Mouse (Mus musculus): ENCODE data around the gene Ntrk2. TPM values are rescaled to one million over a fixed set of nuclear protein-coding genes. Genes with fewer than 3 reads are reported as not detected.

Ntrk2 gene
- polyA plus RNA-seq, 1 experiment = 6.1 TPM

DNA sequence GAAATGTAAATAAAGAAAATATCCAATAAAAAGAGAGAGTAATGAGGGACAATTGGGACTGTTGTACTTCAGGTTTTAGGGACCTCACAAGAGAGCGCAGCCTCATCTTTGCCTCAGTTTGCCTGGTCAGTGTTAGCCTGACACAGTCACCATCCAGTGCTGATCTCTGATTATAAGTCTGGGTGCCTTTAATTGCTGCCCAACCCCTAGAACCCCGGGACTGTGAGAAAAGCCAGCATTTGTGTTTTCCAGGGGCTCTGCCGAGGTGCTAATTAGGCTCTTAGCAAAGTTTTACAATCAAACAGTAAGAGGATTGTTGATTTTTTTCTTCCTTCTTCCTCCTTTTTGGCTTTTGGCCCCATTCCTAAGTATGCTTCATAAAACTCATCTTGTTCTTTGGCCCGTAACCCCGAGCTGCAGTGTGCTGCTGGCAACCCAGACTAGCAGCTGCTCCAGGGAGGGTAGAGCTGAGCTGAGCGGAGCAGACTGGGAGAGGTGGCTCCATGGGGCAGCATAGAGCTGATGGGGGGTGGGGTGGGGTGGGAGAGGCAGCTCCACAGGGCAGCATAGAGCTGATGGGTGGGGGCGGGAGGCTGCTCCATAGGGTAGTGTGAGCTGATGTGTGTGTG is 34.5 kb downstream of the Ntrk2 start:
- no peak overlapping the region for H3K4me3 ChIP-seq (ENCODE audit: insufficient read depth, low read depth, low read length)
- WGBS = 19% methylated on average over 6 of the region's 7 CpGs
- H3K36me3 ChIP-seq (ENCODE audit: control insufficient read depth, insufficient read depth, low read length) = no peaks in the 10 kb centered on the region
- no peaks in the 10 kb centered on the region for H3K4me1 ChIP-seq (ENCODE audit: control insufficient read depth, insufficient read depth, low read length)
- H3K27ac ChIP-seq (ENCODE audit: insufficient read depth, low read depth, low read length) = no peak overlapping the region
- TF ChIP-seq CTCF (conservative IDR thresholded peaks at IDR 0.05; ENCODE audit: insufficient read depth, insufficient read length, low read depth, low read length) (no peak), POLR2A (IDR thresholded peaks at IDR 0.05; ENCODE audit: low read depth, low read length) (no peak)
- DNase-seq = peak; percentile 30
- H3K27me3 ChIP-seq (replicated peaks; ENCODE audit: control insufficient read depth, insufficient read depth, low read length) = no peaks in the 10 kb centered on the region; the same call in 1 of the 2 replicates

DNA sequence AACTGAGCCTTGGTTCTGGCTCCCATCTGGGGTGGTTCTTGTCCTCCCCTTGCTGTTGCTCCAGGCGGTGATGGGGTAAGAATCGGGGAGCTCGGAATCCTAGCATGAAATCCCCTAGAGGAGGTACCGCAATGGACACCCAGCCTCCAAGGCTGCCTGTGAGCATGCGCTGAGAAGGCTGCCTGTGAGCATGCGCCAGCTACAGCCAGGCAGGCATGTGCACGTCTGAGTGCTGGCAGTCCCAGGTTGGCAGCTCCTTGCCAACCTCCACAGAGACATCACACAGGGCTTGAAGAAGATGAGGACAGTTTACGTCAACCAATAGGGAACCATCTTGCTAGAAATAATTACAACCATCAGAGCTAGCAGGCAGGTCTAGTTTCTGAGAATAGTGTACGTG is 37.5 kb downstream of the Ntrk2 start:
- no peak for TF ChIP-seq POLR2A (IDR thresholded peaks at IDR 0.05; ENCODE audit: low read depth, low read length)
- no peak for TF ChIP-seq CTCF (conservative IDR thresholded peaks at IDR 0.05; ENCODE audit: insufficient read depth, insufficient read length, low read depth, low read length)

DNA sequence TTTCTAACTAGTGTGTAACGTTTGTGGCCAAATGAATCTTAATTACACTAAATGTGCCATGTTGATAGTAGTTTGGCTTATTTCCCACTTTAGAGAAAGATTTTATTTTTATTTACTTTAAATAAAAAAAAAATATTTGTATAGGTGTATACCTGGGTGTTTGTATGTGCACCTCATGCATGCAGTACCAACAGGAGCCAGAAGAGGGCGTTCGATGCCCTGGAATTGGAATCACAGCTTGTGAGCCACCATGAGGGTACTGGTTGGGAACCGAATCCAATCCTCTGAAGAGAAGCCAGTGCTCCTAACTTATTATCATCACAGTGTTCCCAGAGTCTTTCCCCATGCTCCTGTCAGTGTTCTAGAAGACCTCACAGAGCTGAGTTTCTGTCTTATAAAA is 42.2 kb downstream of the Ntrk2 start:
- Histone ChIP-seq H3K27ac (ENCODE audit: insufficient read depth, low read depth, low read length) (no peak overlapping the region), H3K4me1 (ENCODE audit: control insufficient read depth, insufficient read depth, low read length) (no peaks in the 10 kb centered on the region), H3K4me3 (ENCODE audit: insufficient read depth, low read depth, low read length) (no peak overlapping the region), H3K27me3 (replicated peaks; ENCODE audit: control insufficient read depth, insufficient read depth, low read length) (no peaks in the 10 kb centered on the region), H3K36me3 (ENCODE audit: control insufficient read depth, insufficient read depth, low read length) (no peaks in the 10 kb centered on the region)
- WGBS = 86% methylated on average over 4 of the region's 4 CpGs
- TF ChIP-seq CTCF (conservative IDR thresholded peaks at IDR 0.05; ENCODE audit: insufficient read depth, insufficient read length, low read depth, low read length) (0 out of 2 replicates have a peak, but pooled peaks have one; percentile 7), POLR2A (IDR thresholded peaks at IDR 0.05; ENCODE audit: low read depth, low read length) (no peak)
- DNase-seq = no peak

More for the DNA sequence above, 37.5 kb downstream of the Ntrk2 start:
- no peaks in the 10 kb centered on the region for H3K36me3 ChIP-seq (ENCODE audit: control insufficient read depth, insufficient read depth, low read length)
- H3K27ac ChIP-seq (ENCODE audit: insufficient read depth, low read depth, low read length) = no peak overlapping the region
- H3K27me3 ChIP-seq (replicated peaks; ENCODE audit: control insufficient read depth, insufficient read depth, low read length) = no peaks in the 10 kb centered on the region; the same call in 1 of the 2 replicates
- DNase-seq = no peak
- no peak overlapping the region for H3K4me3 ChIP-seq (ENCODE audit: insufficient read depth, low read depth, low read length)
- 88% methylated on average over 9 of the region's 9 CpGs for WGBS
- H3K4me1 ChIP-seq (ENCODE audit: control insufficient read depth, insufficient read depth, low read length) = no peaks in the 10 kb centered on the region

DNA sequence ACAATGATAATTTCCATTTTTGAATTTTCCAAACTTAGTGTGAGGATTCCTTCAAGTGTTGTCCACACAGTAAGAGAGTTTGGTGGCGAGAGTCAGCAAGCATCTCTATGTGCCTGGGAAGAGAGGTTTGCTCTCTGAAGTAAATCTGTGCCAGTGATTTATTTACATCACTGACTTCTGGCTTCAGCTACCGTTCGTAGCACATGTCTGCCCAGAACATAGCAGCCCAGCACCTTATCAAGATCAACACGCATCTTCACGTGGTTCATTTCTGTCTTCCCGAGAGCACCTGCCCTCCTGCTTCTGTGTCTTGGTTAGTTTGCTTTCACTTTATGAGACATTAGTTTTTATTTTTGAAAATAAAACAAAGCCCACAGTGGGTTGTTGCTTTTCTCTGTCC is 47.3 kb downstream of the Ntrk2 start:
- Histone ChIP-seq H3K4me3 (ENCODE audit: insufficient read depth, low read depth, low read length) (no peak overlapping the region), H3K27me3 (replicated peaks; ENCODE audit: control insufficient read depth, insufficient read depth, low read length) (no peaks in the 10 kb centered on the region), H3K27ac (ENCODE audit: insufficient read depth, low read depth, low read length) (no peak overlapping the region)

DNA sequence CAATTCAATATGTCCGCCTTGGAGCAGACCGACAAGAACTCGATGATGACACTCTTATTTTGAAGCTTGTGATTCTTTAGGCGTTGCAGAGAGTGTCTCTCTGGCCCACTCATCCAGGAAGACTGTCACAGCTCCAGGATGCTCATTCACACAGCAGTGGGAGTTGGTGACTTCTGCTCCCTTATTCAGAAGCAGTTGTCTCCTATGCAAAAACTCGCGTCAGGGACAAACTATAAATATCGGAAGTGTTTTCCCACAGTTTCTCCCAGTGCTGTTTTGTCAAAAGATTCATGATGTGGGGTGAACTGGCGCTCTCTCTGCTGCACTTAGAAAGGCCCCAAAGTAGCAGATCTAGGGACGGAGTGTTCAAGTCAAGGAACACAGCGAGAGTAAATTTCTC is 59.9 kb downstream of the Ntrk2 start:
- TF ChIP-seq POLR2A (IDR thresholded peaks at IDR 0.05; ENCODE audit: low read depth, low read length) = no peak
- TF ChIP-seq CTCF (conservative IDR thresholded peaks at IDR 0.05; ENCODE audit: insufficient read depth, insufficient read length, low read depth, low read length) = no peak
- WGBS = 75% methylated on average over 10 of the region's 10 CpGs

More for the DNA sequence above, 47.3 kb downstream of the Ntrk2 start:
- WGBS = 79% methylated on average over 6 of the region's 6 CpGs
- DNase-seq = no peak
- no peak for TF ChIP-seq CTCF (conservative IDR thresholded peaks at IDR 0.05; ENCODE audit: insufficient read depth, insufficient read length, low read depth, low read length)
- no peak for TF ChIP-seq POLR2A (IDR thresholded peaks at IDR 0.05; ENCODE audit: low read depth, low read length)
- Histone ChIP-seq H3K4me1 (ENCODE audit: control insufficient read depth, insufficient read depth, low read length) (no peaks in the 10 kb centered on the region), H3K36me3 (ENCODE audit: control insufficient read depth, insufficient read depth, low read length) (no peaks in the 10 kb centered on the region)

DNA sequence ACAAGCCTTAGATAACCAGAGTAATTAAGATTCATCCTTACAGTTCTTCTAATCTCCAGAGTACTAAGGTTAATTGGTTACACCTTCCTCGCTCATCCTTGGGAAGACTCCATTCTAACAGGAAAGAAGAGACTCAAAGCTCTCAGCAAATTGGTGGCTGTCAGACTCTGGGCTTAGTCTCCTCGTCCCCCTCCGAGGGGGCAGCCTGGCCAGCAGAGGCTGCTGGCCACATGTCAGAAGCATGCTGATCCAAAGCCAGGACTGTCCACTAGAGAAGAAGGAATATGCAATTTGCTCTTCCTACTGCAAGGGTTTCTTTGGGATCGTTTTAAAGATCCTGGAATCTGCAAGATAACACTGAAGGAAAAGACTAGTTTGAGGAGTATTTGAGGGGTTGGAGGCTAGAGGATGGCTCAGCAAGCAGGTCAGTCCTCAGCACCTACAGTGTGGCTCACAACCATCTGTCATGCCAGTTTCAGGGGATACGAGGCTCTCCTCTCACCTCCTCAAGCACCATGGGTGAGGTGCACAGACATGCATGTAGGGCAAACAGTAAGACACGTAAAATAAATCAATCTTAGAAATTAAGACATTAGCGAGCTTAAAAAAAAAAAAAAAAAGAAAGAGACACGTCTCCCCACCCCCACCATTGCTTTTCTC is 60.5 kb downstream of the Ntrk2 start:
- H3K27ac ChIP-seq (ENCODE audit: insufficient read depth, low read depth, low read length) = no peak overlapping the region
- no peak for DNase-seq
- TF ChIP-seq POLR2A (IDR thresholded peaks at IDR 0.05; ENCODE audit: low read depth, low read length) (no peak), CTCF (conservative IDR thresholded peaks at IDR 0.05; ENCODE audit: insufficient read depth, insufficient read length, low read depth, low read length) (no peak)
- no peaks in the 10 kb centered on the region for H3K4me1 ChIP-seq (ENCODE audit: control insufficient read depth, insufficient read depth, low read length)
- no peaks in the 10 kb centered on the region for H3K27me3 ChIP-seq (replicated peaks; ENCODE audit: control insufficient read depth, insufficient read depth, low read length)
- WGBS = 78% methylated on average over 8 of the region's 8 CpGs
- no peaks in the 10 kb centered on the region for H3K36me3 ChIP-seq (ENCODE audit: control insufficient read depth, insufficient read depth, low read length)
- no peak overlapping the region for H3K4me3 ChIP-seq (ENCODE audit: insufficient read depth, low read depth, low read length)

More for the DNA sequence above, 59.9 kb downstream of the Ntrk2 start:
- Histone ChIP-seq H3K36me3 (ENCODE audit: control insufficient read depth, insufficient read depth, low read length) (no peaks in the 10 kb centered on the region), H3K27ac (ENCODE audit: insufficient read depth, low read depth, low read length) (no peak overlapping the region), H3K27me3 (replicated peaks; ENCODE audit: control insufficient read depth, insufficient read depth, low read length) (no peaks in the 10 kb centered on the region), H3K4me3 (ENCODE audit: insufficient read depth, low read depth, low read length) (no peak overlapping the region), H3K4me1 (ENCODE audit: control insufficient read depth, insufficient read depth, low read length) (no peaks in the 10 kb centered on the region)
- DNase-seq = no peak

DNA sequence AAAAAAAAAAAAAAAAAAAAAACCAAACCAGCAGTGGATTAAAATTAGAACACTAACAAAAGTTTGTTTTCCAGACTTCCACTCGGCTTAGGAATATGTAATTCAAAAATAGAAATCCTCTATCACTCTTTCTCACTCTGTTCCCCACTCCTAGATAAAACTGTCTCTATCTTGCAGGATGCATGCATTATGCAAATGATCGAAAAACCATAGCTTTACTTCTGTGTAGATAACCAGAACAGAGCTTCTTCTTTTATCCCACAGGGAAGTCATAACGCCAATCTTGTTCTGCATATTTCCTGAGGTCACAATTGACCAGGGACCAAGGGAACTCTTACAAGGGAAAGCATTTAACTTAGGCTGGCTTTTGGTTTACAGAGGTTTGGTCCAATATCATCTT is 76.1 kb downstream of the Ntrk2 start:
- Histone ChIP-seq H3K27me3 (replicated peaks; ENCODE audit: control insufficient read depth, insufficient read depth, low read length) (no peaks in the 10 kb centered on the region; the same call in 1 of the 2 replicates), H3K4me1 (ENCODE audit: control insufficient read depth, insufficient read depth, low read length) (no peaks in the 10 kb centered on the region), H3K27ac (ENCODE audit: insufficient read depth, low read depth, low read length) (no peak overlapping the region), H3K36me3 (ENCODE audit: control insufficient read depth, insufficient read depth, low read length) (no peaks in the 10 kb centered on the region), H3K4me3 (ENCODE audit: insufficient read depth, low read depth, low read length) (no peak overlapping the region)
- WGBS = 85% methylated on average over 3 of the region's 3 CpGs
- DNase-seq = no peak
- no peak for TF ChIP-seq POLR2A (IDR thresholded peaks at IDR 0.05; ENCODE audit: low read depth, low read length)
- no peak for TF ChIP-seq CTCF (conservative IDR thresholded peaks at IDR 0.05; ENCODE audit: insufficient read depth, insufficient read length, low read depth, low read length)
